Mouse (Mus musculus) liver, embryonic 13.5 days (tissue): ENCODE measurements at regions not wholly inside any gene's neighbourhood (a gene's known extent, or its start where the extent isn't known, plus 50 kb on each side); places are given as distances from the start of the nearest gene placed in this dataset.
"Not testable (repeated sequence)": the region's sequence is repeated elsewhere in the genome, so short reads cannot be mapped to it uniquely, and the experiment has no call there.

Experiments used
- ATAC-seq: fragments of 200-750 bp; cut with Nextera tagmentation; 2 replicates; pipeline ENCODE4 v1.8.0; 2017; ENCODE audit warnings: low read depth, mild to moderate bottlenecking, moderate number of reproducible peaks, moderate library complexity
- DNase-seq: peaks from one replicate; pipeline ENCODE4 v3.0.0; 2022
- H3K27ac ChIP-seq: fragments of 300-500 bp; sonication (generic); 2 replicates; pipeline ENCODE4 v1.5.1; 2015; ENCODE audit warnings: moderate library complexity, mild to moderate bottlenecking, inconsistent platforms
- H3K27me3 ChIP-seq: fragments of 300-500 bp; sonication (generic); 2 replicates; pipeline ENCODE4 v1.6.1; 2015; ENCODE audit warnings: mild to moderate bottlenecking, inconsistent platforms
- H3K36me3 ChIP-seq: fragments of 300-500 bp; sonication (generic); 2 replicates; pipeline ENCODE4 v1.6.1; 2015; ENCODE audit warnings: mild to moderate bottlenecking, inconsistent platforms
- H3K4me1 ChIP-seq: fragments of 300-500 bp; sonication (generic); replicated peaks from 2 replicates; pipeline ENCODE4 v1.6.1; 2015; ENCODE audit warnings: inconsistent platforms
- H3K4me2 ChIP-seq: fragments of 300-500 bp; sonication (generic); 2 replicates; pipeline ENCODE4 v1.6.1; 2015; ENCODE audit warnings: inconsistent platforms, mild to moderate bottlenecking, moderate library complexity
- H3K4me3 ChIP-seq: fragments of 300-500 bp; sonication (generic); replicated peaks from 2 replicates; pipeline ENCODE4 v1.5.1; 2015; ENCODE audit warnings: mild to moderate bottlenecking, inconsistent platforms
- H3K9ac ChIP-seq: fragments of 300-500 bp; sonication (generic); 2 replicates; pipeline ENCODE4 v1.6.1; 2015; ENCODE audit warnings: mild to moderate bottlenecking, inconsistent platforms
- H3K9me3 ChIP-seq: fragments of 300-500 bp; sonication (generic); replicated peaks from 2 replicates; pipeline ENCODE4 v1.6.1; 2016; ENCODE audit warnings: inconsistent platforms
- WGBS: fragments of 180-500 bp; shearing (Covaris S2); methylation state at CpG from one replicate; pipeline ENCODE4 v1.1.7; 2015; ENCODE audit not compliant: insufficient replicate concordance; 5-methylcytosine and 5-hydroxymethylcytosine counted together

GRCm38 (mm10) chr9:90618154-90618553, 347.6 kb upstream of the Tbc1d2b start:
- ATAC-seq (no peak), DNase-seq (no peak)
- no peaks in the 10 kb centered on the region for H3K27me3 ChIP-seq
- H3K4me3 ChIP-seq = no peak overlapping the region
- H3K4me2 ChIP-seq = no peak overlapping the region
- H3K4me1 ChIP-seq = no peaks in the 10 kb centered on the region
- WGBS = 73% methylated on average over 7 of the region's 7 CpGs
- H3K9ac ChIP-seq = no peak overlapping the region
- H3K9me3 ChIP-seq = no peaks in the 10 kb centered on the region
- H3K27ac ChIP-seq = no peak overlapping the region
- H3K36me3 ChIP-seq = no peaks in the 10 kb centered on the region

DNA sequence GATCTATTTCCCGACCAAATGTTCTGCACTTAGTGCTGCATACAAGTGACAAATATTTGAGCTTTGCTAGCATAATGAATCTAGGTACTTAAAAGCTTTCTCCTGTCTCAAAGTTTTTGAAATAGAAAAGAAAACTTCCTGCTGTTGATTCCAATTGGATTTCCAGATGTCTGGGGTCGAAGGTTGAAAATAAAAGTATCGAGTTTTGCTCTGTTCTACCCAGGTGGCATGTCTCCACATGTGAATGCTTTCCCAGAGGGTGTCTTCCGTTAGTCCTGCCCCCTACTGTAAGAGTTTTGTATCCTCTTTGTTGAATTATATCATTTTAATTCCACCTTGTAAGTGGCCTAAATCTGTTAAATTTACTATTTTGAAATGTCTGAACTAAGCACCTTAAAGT, 327.3 kb upstream of the Tbc1d2b start:
- no peak for DNase-seq
- Histone ChIP-seq H3K9ac (no peak overlapping the region), H3K27me3 (no peaks in the 10 kb centered on the region), H3K4me2 (no peak overlapping the region), H3K4me3 (no peak overlapping the region), H3K4me1 (no peaks in the 10 kb centered on the region), H3K9me3 (no peaks in the 10 kb centered on the region), H3K27ac (no peak overlapping the region), H3K36me3 (no peaks in the 10 kb centered on the region)
- 50% methylated on average over 4 of the region's 4 CpGs for WGBS
- ATAC-seq = no peak

DNA sequence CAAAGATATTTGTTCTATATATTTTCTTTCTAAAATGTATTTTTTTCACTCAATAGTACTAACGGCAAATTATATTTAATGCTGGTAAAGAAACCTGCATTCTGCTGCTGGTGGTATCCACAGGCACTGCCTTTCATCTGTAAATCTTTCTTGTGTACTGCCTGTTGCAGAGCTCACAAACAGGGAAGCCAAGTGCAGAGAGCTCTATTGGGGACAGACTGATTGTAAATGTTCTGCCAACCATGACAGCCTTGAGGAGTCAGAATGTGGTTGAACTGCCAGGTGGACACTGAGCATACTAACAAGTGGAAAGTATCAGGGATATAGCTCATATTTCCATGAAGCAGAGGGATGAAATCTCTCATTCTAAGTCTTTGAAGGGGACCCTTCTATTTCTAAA, 286.1 kb upstream of the Tbc1d2b start:
- H3K27me3 ChIP-seq = no peaks in the 10 kb centered on the region
- H3K27ac ChIP-seq = no peak overlapping the region
- 76% methylated on average over 1 of the region's 1 CpGs for WGBS
- no peak overlapping the region for H3K4me3 ChIP-seq
- no peaks in the 10 kb centered on the region for H3K4me1 ChIP-seq
- no peak overlapping the region for H3K9ac ChIP-seq
- ATAC-seq (no peak), DNase-seq (no peak)
- no peaks in the 10 kb centered on the region for H3K36me3 ChIP-seq
- no peaks in the 10 kb centered on the region for H3K9me3 ChIP-seq
- no peak overlapping the region for H3K4me2 ChIP-seq

DNA sequence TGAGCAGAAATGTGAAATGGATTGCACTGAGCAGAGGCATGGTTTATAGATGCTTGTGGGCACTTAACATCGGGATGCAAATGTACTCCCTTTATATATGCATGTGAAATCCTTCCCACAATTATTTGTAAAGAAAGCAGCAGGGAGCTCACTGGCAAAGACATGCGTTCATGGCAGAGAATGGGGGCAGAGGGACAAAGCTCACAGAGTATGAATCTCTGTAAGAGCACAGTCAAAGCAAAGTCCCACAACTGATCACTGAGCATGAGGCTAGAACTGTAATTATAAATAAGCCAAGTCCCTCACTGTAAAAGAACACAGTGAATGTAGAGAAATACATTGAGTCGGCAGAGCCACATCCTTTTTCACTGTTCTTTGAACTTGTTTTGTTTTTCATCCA, 285.6 kb upstream of the Tbc1d2b start:
- Histone ChIP-seq H3K9ac (no peak overlapping the region), H3K36me3 (no peaks in the 10 kb centered on the region), H3K4me2 (no peak overlapping the region), H3K4me3 (no peak overlapping the region), H3K27ac (no peak overlapping the region), H3K27me3 (no peaks in the 10 kb centered on the region), H3K4me1 (no peaks in the 10 kb centered on the region), H3K9me3 (no peaks in the 10 kb centered on the region)
- ATAC-seq (no peak), DNase-seq (no peak)
- WGBS = 55% methylated on average over 3 of the region's 3 CpGs

DNA sequence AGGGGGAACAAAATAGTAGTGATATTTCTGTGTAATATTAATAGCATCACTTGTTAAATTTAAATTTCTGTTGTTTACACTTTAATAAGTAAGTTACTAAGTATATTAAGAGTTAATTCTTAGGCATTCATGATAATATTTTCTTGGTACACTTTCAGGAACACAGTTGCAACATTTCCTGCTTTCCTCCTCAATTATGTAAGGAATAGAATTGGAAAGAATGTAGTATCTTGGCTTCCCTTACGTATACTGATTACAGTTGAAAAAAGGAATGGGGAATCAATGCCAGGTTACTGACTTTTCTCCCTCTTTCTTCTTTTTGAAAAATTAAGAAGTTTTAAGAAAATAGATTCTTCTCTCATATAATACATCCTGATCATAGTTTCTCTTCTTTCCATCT, 277.3 kb upstream of the Tbc1d2b start:
- H3K4me3 ChIP-seq = no peak overlapping the region
- no peak overlapping the region for H3K9ac ChIP-seq
- H3K27me3 ChIP-seq = no peaks in the 10 kb centered on the region
- no peak overlapping the region for H3K4me2 ChIP-seq
- no peaks in the 10 kb centered on the region for H3K36me3 ChIP-seq
- no peaks in the 10 kb centered on the region for H3K9me3 ChIP-seq
- H3K4me1 ChIP-seq = no peaks in the 10 kb centered on the region
- DNase-seq (no peak), ATAC-seq (no peak)
- H3K27ac ChIP-seq = no peak overlapping the region
- WGBS = 65% methylated on average over 1 of the region's 1 CpGs

- Histone ChIP-seq H3K4me1 (no peaks in the 10 kb centered on the region), H3K36me3 (no peaks in the 10 kb centered on the region), H3K27ac (no peak overlapping the region), H3K9me3 (no peaks in the 10 kb centered on the region), H3K27me3 (no peaks in the 10 kb centered on the region), H3K9ac (no peak overlapping the region), H3K4me2 (no peak overlapping the region), H3K4me3 (no peak overlapping the region)
- ATAC-seq = no peak
- DNase-seq = no peak
These were observed 276.1 kb upstream of the Tbc1d2b start for GRCm38 (mm10) chr9:90546720-90547119.

DNA sequence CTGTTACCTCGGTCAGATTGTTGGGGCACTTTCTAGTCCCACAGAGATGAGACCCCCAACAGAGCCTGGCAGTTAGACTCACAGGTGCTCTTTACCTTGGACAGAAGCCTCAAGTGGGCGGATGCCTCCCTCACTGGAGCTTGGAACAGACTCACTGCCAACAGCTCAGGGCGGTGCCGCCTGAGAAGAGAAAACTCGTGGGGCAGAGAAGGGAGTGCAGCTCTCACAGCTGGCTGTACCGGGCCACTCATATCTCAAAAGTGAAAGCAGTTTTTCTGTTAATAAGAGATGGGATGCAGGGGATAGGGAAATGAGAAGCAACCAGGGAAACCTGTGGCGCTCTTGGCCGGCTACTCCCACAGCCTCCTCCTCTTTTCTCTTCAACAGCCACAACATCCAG, 267.1 kb upstream of the Tbc1d2b start:
- not testable (repeated sequence) for H3K27me3 ChIP-seq, H3K9ac ChIP-seq, H3K27ac ChIP-seq, DNase-seq, H3K36me3 ChIP-seq, H3K4me2 ChIP-seq, H3K4me1 ChIP-seq, ATAC-seq, H3K9me3 ChIP-seq, H3K4me3 ChIP-seq
- WGBS = 56% methylated on average over 8 of the region's 8 CpGs

DNA sequence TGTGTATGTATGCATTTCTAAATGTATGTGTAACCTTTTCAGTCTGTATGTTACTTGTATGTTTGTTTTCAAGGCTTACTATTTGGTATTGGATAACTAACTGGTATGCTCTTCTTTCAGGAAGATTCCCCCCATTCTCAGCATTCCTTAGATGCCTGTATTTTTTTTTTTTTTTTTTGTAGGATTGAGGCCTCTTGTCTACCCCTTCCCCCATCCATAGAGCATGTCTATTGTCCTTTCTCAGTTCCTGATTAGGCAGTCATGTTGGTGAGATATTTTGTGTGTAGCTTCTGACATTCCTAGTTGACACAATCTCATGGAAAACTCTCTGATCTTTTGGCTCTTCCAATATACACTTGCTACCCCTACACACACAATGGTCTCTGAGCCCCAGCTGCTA, 262.8 kb upstream of the Tbc1d2b start:
- Histone ChIP-seq H3K4me3 (no peak overlapping the region), H3K9ac (no peak overlapping the region), H3K9me3 (no peaks in the 10 kb centered on the region), H3K36me3 (no peaks in the 10 kb centered on the region), H3K27me3 (no peaks in the 10 kb centered on the region), H3K4me2 (no peak overlapping the region), H3K27ac (no peak overlapping the region), H3K4me1 (no peaks in the 10 kb centered on the region)
- no peak for ATAC-seq
- no peak for DNase-seq

- Histone ChIP-seq H3K9me3 (no peaks in the 10 kb centered on the region), H3K27ac (no peak overlapping the region), H3K4me3 (no peak overlapping the region), H3K36me3 (no peaks in the 10 kb centered on the region), H3K27me3 (no peaks in the 10 kb centered on the region), H3K9ac (no peak overlapping the region), H3K4me1 (no peaks in the 10 kb centered on the region), H3K4me2 (no peak overlapping the region)
- WGBS = 68% methylated on average over 3 of the region's 3 CpGs
- no peak for ATAC-seq
- DNase-seq = no peak
These were observed 250.6 kb upstream of the Tbc1d2b start for GRCm38 (mm10) chr9:90521186-90521585.

GRCm38 (mm10) chr9:90494888-90495287, 224.3 kb upstream of the Tbc1d2b start:
- ATAC-seq = no peak
- 28% methylated on average over 1 of the region's 1 CpGs for WGBS

GRCm38 (mm10) chr9:90490561-90491152, 220.1 kb upstream of the Tbc1d2b start:
- Histone ChIP-seq H3K9ac (no peak overlapping the region), H3K36me3 (no peaks in the 10 kb centered on the region), H3K9me3 (no peaks in the 10 kb centered on the region), H3K4me2 (no peak overlapping the region), H3K27ac (no peak overlapping the region), H3K27me3 (no peaks in the 10 kb centered on the region), H3K4me1 (no peaks in the 10 kb centered on the region), H3K4me3 (no peak overlapping the region)
- ATAC-seq (no peak), DNase-seq (no peak)
- WGBS = 66% methylated on average over 7 of the region's 7 CpGs

More at GRCm38 (mm10) chr9:90494888-90495287, 224.3 kb upstream of the Tbc1d2b start:
- H3K4me2 ChIP-seq = no peak overlapping the region
- no peaks in the 10 kb centered on the region for H3K4me1 ChIP-seq
- H3K4me3 ChIP-seq = no peak overlapping the region
- no peaks in the 10 kb centered on the region for H3K36me3 ChIP-seq
- no peaks in the 10 kb centered on the region for H3K27me3 ChIP-seq
- no peak overlapping the region for H3K9ac ChIP-seq
- H3K27ac ChIP-seq = no peak overlapping the region
- no peaks in the 10 kb centered on the region for H3K9me3 ChIP-seq
- no peak for DNase-seq

- 69% methylated on average over 2 of the region's 2 CpGs for WGBS
- ATAC-seq = no peak
- H3K27ac ChIP-seq = no peak overlapping the region
- H3K4me3 ChIP-seq = no peak overlapping the region
- no peaks in the 10 kb centered on the region for H3K36me3 ChIP-seq
- no peaks in the 10 kb centered on the region for H3K9me3 ChIP-seq
- no peak overlapping the region for H3K4me2 ChIP-seq
- H3K9ac ChIP-seq = no peak overlapping the region
- H3K27me3 ChIP-seq = no peaks in the 10 kb centered on the region
- no peaks in the 10 kb centered on the region for H3K4me1 ChIP-seq
- DNase-seq = no peak
These were observed 180.0 kb upstream of the Tbc1d2b start for GRCm38 (mm10) chr9:90450579-90450978.
